Mouse (Mus musculus) right cerebral cortex, adult 2 months (tissue): ENCODE measurements around the gene Slco1a4.
"Not testable (repeated sequence)": the region's sequence is repeated elsewhere in the genome, so short reads cannot be mapped to it uniquely, and the experiment has no call there.

Experiments
- DNase-seq, 2 experiments: peaks; one replicate each; pipeline ENCODE4 v3.0.0; 2021 to 2022; ENCODE audit warnings: low spot score in 2 of 2

The Slco1a4 gene

GRCm38 (mm10) chr6:141856085-141856484 lies at the start of gene Slco1a4:
TSS of gene Slco1a4 (minus strand) at chr6:141856199.
- no peak for DNase-seq

GRCm38 (mm10) chr6:141898197-141898596 lies 42.2 kb upstream of the Slco1a4 start:
- DNase-seq, result no peak

- no peak for DNase-seq
Observed at GRCm38 (mm10) chr6:141889723-141890122, 33.7 kb upstream of the Slco1a4 start.

- DNase-seq, result no peak
Observed at GRCm38 (mm10) chr6:141888248-141888647, 32.2 kb upstream of the Slco1a4 start.

GRCm38 (mm10) chr6:141882581-141882980 lies 26.6 kb upstream of the Slco1a4 start:
- DNase-seq, result no peak

GRCm38 (mm10) chr6:141875742-141876141 lies 19.7 kb upstream of the Slco1a4 start:
- not testable (repeated sequence) for DNase-seq

- no peak for DNase-seq
Observed at GRCm38 (mm10) chr6:141871711-141872110, 15.7 kb upstream of the Slco1a4 start.

GRCm38 (mm10) chr6:141868735-141869134 lies 12.7 kb upstream of the Slco1a4 start:
- DNase-seq, result no peak

GRCm38 (mm10) chr6:141866026-141866425 lies 10.0 kb upstream of the Slco1a4 start:
- no peak for DNase-seq

- DNase-seq, result no peak
Observed at GRCm38 (mm10) chr6:141857735-141858531, 1.9 kb upstream of the Slco1a4 start.

- DNase-seq, result no peak
Observed at GRCm38 (mm10) chr6:141853616-141854015, 2.4 kb downstream of the Slco1a4 start.

- no peak for DNase-seq
Observed at GRCm38 (mm10) chr6:141849051-141849450, 6.9 kb downstream of the Slco1a4 start.

- peak; percentile 27 to 34 for DNase-seq
Observed at GRCm38 (mm10) chr6:141797837-141798236, 58.2 kb downstream of the Slco1a4 start.

GRCm38 (mm10) chr6:141774476-141774875 lies 81.5 kb downstream of the Slco1a4 start:
- no peak for DNase-seq

GRCm38 (mm10) chr6:141773710-141774109 lies 82.3 kb downstream of the Slco1a4 start, which contains the start of gene Gm5724:
TSS of gene Gm5724 (minus strand) at chr6:141773810.
- no peak for DNase-seq
